Mouse (Mus musculus): ENCODE measurements around the gene Sapcd2. TPM values are rescaled to one million over a fixed set of nuclear protein-coding genes. Genes with fewer than 3 reads are reported as not detected.

Gene Sapcd2
- 30.0 and 30.6 TPM in 2 replicates for polyA plus RNA-seq (2015; fragmentation: Nextera tagmentation; extraction: Ambion mirVana)

DNA sequence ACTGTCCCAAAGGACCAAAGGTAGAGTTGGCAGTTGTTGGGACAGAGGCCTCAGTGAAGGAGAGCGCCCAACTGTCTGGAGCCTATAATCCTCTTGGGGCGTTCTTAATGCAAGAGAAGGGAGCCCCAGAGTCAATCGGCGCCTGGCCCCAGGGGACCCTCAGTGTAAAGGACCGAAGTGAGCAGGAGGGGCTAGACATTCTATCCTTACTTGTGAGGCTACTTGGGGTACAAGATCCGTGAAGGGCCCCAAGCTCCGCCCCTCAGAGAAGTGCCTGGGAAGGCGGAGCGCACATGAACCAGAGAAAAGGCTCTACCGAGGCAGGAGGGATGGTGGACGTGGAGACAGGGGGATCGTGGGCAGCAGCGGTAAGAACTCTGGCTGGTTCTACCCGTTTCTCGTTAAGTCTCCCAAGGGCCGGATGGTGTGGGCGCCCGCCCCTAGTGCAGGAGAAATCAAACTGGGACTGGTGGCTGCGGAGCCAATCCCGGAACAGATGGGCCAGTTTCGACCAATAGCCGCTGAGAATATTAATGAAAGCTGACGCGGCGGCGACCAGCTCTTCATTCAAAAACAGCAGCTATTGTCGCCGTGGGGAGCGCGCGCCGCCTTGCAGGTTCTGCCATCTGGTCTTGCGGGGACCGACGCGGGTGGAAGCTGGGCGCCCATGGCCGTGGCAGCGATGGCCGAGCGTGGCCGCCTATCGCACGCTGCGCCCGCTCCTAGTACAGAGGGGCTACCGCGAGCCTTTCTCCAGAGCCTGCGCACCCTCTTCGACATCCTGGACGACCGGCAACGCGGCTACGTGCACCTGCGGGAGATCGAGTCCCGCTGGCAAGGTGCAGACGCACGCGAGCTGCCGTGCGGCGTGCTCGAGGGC lies at the start of gene Sapcd2:
TSS of gene Sapcd2 (plus strand) at position 558 of the 880 bp plus-strand sequence.
- peak within 1 kb of the TSS; percentile 88 for H3K4me3 ChIP-seq (replicated peaks)
- ATAC-seq (ENCODE audit: low read depth) = peak; percentile 83
- peak within 1 kb of the TSS; percentile 99 for H3K4me2 ChIP-seq
- DNase-seq = peak; percentile 88
- peak within 1 kb of the TSS; percentile 81 for H3K9ac ChIP-seq
- H3K27ac ChIP-seq = peak within 1 kb of the TSS; percentile 87
- H3K36me3 ChIP-seq = peaks cover 29% of the 10 kb centered on the region
- 1% methylated on average over 65 of the region's 65 CpGs for WGBS (ENCODE audit: insufficient replicate concordance)
- peaks cover 75% of the 10 kb centered on the region for H3K4me1 ChIP-seq (replicated peaks)
- H3K27me3 ChIP-seq = peaks cover 2% of the 10 kb centered on the region
- H3K9me3 ChIP-seq (replicated peaks) = no peaks in the 10 kb centered on the region

DNA sequence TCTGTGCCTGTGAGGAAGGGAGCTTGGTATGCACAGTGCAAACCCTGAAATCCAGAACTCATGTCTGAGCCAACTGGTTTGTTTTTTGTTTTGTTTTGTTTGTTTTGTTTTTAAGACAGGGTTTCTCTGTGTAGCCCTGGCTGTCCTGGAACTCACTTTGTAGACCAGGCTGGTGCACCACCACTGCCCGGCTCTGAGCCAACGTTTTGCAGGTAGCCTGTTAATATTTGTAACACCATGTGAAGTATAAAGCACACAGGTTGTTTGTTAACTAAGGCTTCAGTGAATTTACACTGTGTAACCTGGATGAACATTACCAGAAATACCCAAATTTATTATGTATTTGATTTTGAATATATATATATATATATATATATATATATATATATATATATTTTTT lies 46.1 kb upstream of the Sapcd2 start:
- Histone ChIP-seq H3K27me3 (peaks cover 13% of the 10 kb centered on the region), H3K27ac (no peak overlapping the region), H3K9me3 (replicated peaks) (no peaks in the 10 kb centered on the region), H3K4me2 (no peak overlapping the region), H3K36me3 (no peaks in the 10 kb centered on the region), H3K9ac (no peak overlapping the region), H3K4me3 (replicated peaks) (no peak overlapping the region), H3K4me1 (replicated peaks) (peaks cover under 1% of the 10 kb centered on the region)
- ATAC-seq (ENCODE audit: low read depth) (no peak), DNase-seq (no peak)
- WGBS (ENCODE audit: insufficient replicate concordance) = 75% methylated on average over 2 of the region's 2 CpGs

DNA sequence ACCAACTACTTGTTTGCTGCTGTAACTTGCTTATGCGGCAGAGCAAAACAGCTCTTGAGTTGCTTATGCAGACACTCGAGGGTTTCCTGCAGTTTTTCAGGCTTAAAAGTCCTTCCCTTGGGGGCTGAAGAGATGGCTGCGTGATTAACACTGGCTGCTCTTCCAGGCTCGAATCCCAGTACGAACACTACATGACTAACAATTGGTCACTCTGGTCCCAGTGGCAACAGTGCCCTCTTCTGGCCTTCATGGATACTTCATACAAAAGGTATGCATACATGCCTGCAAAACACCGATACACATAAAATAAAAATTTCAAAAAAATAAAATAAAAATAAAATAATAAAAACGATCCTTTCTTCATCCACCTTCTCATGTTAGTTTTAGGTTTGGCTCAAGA lies 43.7 kb upstream of the Sapcd2 start:
- DNase-seq = peak; percentile 23
- 31% methylated on average over 7 of the region's 7 CpGs for WGBS (ENCODE audit: insufficient replicate concordance)
- H3K9ac ChIP-seq = no peak overlapping the region

DNA sequence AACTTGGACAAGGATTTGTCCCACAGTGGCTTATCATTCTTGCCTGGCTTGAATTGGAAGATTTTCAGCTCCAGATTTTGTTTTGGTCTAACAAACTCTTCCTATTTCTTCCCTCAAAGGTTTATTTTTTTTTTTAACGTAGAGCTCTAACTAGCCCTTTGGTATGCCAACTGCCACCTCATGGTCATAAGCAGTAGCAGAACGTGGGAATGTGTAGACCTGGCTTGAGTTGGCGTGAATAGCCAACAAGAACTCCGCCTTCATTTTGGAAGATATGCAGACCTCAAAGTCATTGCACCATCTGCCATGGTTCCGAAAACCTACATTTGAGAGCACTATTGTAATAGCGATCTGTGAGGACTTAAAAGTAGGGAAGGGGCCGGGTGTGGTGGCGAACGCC lies 40.7 kb upstream of the Sapcd2 start:
- Histone ChIP-seq H3K9ac (peak overlapping the region; percentile 92), H3K27me3 (no peaks in the 10 kb centered on the region), H3K4me2 (peak overlapping the region; percentile 91), H3K4me1 (replicated peaks) (peaks cover 30% of the 10 kb centered on the region), H3K27ac (0 out of 2 replicates have a peak overlapping the region, but pooled peaks have one; percentile 84), H3K4me3 (replicated peaks) (peak overlapping the region; percentile 88), H3K36me3 (peaks cover 29% of the 10 kb centered on the region), H3K9me3 (replicated peaks) (no peaks in the 10 kb centered on the region)
- WGBS (ENCODE audit: insufficient replicate concordance) = 42% methylated on average over 9 of the region's 9 CpGs
- no peak for DNase-seq
- no peak for ATAC-seq (ENCODE audit: low read depth)

More for the DNA sequence above, 43.7 kb upstream of the Sapcd2 start:
- Histone ChIP-seq H3K9me3 (replicated peaks) (no peaks in the 10 kb centered on the region), H3K4me2 (no peak overlapping the region), H3K27me3 (0 out of 2 replicates have a peak, but pooled peaks cover 3% of the 10 kb centered on the region), H3K27ac (no peak overlapping the region), H3K36me3 (no peaks in the 10 kb centered on the region), H3K4me1 (replicated peaks) (peaks cover 13% of the 10 kb centered on the region), H3K4me3 (replicated peaks) (no peak overlapping the region)
- ATAC-seq (ENCODE audit: low read depth) = no peak

DNA sequence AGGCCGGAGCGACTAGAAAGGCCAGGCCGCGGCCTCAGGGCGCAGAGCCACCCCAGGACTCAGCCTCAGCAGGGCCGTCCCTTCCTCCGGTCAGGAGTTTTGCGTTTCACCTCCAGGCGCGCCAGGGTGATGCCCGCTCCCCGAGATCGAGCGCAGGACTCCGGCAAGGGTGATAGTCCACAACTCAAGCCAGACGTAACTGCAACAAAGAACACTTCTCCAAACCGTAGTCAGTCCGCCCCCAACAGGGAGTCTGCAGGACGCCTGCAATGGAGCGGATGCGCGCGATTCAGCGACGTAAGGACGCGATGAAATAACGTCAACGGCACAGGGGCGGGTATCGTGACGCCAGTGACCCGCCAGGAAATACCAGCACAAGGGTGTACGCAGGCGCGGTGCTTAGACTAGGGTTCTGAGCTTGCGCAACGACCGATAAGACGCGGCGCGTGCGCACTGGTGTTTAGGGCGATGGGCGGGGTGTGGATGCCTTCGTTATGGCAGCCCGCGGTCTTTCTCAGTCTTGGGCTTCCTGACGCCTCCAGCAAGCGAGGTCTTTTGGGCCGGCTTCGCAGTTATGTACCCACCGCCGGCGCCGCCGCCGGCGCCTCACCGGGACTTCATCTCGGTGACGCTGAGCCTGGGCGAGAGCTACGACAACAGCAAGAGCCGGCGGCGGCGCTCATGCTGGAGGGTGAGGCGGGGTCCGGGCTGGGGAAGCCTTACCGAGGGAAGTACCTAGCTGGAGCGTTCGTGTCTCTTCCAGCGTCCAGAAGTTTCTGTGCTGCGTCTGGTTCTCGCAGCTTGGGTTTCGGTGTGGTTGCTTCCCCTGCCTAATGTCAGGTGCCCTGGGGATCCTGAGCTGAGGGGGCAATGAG lies 39.6 kb upstream of the Sapcd2 start, which contains the start of gene Man1b1:
TSS of gene Man1b1 (plus strand) at position 53 of the 875 bp plus-strand sequence.
- peak within 1 kb of the TSS; percentile 92 for H3K9ac ChIP-seq
- H3K4me2 ChIP-seq = peak within 1 kb of the TSS; percentile 91
- DNase-seq = peak; percentile 99
- peaks cover 30% of the 10 kb centered on the region for H3K4me1 ChIP-seq (replicated peaks)
- no peaks in the 10 kb centered on the region for H3K9me3 ChIP-seq (replicated peaks)
- peak within 1 kb of the TSS; percentile 88 for H3K4me3 ChIP-seq (replicated peaks)
- H3K27ac ChIP-seq = peak within 1 kb of the TSS; percentile 84
- under 1% methylated on average over 78 of the region's 78 CpGs for WGBS (ENCODE audit: insufficient replicate concordance)
- no peaks in the 10 kb centered on the region for H3K27me3 ChIP-seq
- ATAC-seq (ENCODE audit: low read depth) = peak; percentile 97
- H3K36me3 ChIP-seq = peaks cover 40% of the 10 kb centered on the region

DNA sequence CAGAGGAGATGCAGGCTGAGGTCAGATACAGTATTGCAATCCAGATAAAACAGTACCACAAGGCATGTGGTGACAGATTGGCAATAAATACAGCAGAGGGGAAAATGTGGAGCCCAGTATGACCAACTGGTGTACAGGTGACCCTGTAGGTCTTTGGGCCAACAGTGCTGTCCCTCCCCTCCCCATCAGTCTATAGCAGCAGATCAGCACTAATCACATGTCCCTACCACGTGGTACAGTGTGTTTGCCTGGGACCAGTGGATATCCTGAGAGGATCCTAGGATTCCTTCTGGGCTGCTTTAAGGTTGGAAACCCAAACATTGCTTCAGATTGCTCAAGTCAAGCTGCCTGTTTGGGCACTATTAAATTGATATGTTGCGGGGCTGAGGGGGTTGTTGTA lies 38.6 kb upstream of the Sapcd2 start:
- DNase-seq (no peak), ATAC-seq (ENCODE audit: low read depth) (no peak)
- Histone ChIP-seq H3K4me2 (peak overlapping the region; percentile 91), H3K9me3 (replicated peaks) (no peaks in the 10 kb centered on the region), H3K4me1 (replicated peaks) (peaks cover 30% of the 10 kb centered on the region), H3K9ac (peak overlapping the region; percentile 85), H3K36me3 (peaks cover 50% of the 10 kb centered on the region), H3K27me3 (no peaks in the 10 kb centered on the region), H3K4me3 (replicated peaks) (peak overlapping the region; percentile 88), H3K27ac (peak overlapping the region; percentile 72; the same call in 1 of the 2 replicates)
- 72% methylated on average over 2 of the region's 2 CpGs for WGBS (ENCODE audit: insufficient replicate concordance)

DNA sequence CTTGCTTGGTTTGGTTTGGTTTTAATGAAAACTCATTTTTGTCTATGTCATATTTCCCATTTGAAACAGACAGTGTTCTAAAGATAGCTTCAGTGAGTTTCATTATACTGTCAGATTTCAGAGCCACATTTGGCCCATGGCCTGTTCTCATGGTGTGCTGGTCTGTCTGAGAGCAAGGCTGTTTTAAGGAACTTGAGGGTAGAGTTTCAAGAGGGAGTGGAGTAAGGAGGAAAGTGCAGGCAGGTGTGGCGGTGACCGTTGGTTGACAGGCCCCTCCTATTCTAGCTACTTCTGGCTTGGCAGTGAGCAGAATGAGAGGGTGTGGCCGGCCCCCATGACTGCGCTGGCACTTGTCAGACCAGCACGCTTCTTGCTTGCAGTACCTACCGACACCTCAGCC lies 33.8 kb upstream of the Sapcd2 start:
- WGBS (ENCODE audit: insufficient replicate concordance) = 92% methylated on average over 6 of the region's 6 CpGs
- Histone ChIP-seq H3K9me3 (replicated peaks) (no peaks in the 10 kb centered on the region), H3K27ac (no peak overlapping the region), H3K4me2 (no peak overlapping the region), H3K9ac (no peak overlapping the region), H3K36me3 (peaks cover 89% of the 10 kb centered on the region), H3K4me1 (replicated peaks) (peaks cover 18% of the 10 kb centered on the region), H3K4me3 (replicated peaks) (no peak overlapping the region), H3K27me3 (no peaks in the 10 kb centered on the region)
- ATAC-seq (ENCODE audit: low read depth) (no peak), DNase-seq (no peak)

DNA sequence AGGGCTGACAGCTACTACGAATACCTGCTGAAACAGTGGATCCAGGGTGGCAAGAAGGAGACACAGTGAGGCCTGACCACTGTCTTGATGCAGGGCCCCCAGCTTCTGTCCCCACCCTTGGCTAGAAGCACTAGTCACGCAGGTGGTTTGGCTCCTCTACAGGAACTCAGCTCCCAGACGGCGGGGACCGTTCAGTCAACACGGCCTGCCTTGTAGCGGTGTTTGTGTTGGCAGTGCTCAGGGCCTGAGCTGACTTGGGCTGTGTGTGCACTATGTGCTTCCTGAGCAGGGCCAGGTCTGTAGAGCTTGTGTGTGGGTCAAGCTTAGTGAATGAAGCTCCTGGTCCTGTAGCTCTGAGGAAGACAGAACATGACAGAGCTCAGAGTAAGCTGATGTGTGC lies 24.0 kb upstream of the Sapcd2 start:
- no peaks in the 10 kb centered on the region for H3K27me3 ChIP-seq
- H3K36me3 ChIP-seq = peaks cover 98% of the 10 kb centered on the region
- DNase-seq (no peak), ATAC-seq (ENCODE audit: low read depth) (no peak)
- no peak overlapping the region for H3K4me2 ChIP-seq
- WGBS (ENCODE audit: insufficient replicate concordance) = 91% methylated on average over 7 of the region's 7 CpGs
- no peaks in the 10 kb centered on the region for H3K9me3 ChIP-seq (replicated peaks)
- no peak overlapping the region for H3K4me3 ChIP-seq (replicated peaks)
- no peak overlapping the region for H3K27ac ChIP-seq
- no peak overlapping the region for H3K9ac ChIP-seq
- no peaks in the 10 kb centered on the region for H3K4me1 ChIP-seq (replicated peaks)

DNA sequence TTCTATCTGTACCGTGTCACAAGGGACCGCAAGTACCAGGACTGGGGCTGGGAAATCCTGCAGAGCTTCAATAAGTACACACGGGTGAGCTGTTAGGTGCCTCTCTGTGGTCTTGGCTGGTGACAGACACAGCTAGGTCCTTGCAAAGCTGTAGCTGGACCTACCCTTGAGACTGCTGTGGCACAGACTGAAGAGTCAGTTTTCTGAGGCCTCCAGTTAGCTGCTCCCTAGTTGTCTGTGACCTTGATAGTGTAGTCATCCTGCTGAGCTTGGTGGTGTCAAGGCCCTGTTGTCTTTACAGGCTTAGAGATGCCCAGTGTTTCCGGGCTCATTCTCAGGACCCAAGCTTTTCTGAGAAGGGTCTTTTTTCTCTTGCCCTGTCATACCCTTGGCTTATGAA lies 22.6 kb upstream of the Sapcd2 start:
- Histone ChIP-seq H3K27ac (no peak overlapping the region), H3K4me1 (replicated peaks) (no peaks in the 10 kb centered on the region), H3K9me3 (replicated peaks) (no peaks in the 10 kb centered on the region), H3K4me3 (replicated peaks) (no peak overlapping the region), H3K36me3 (peaks cover 90% of the 10 kb centered on the region), H3K27me3 (no peaks in the 10 kb centered on the region), H3K4me2 (no peak overlapping the region), H3K9ac (no peak overlapping the region)
- DNase-seq = no peak
- 81% methylated on average over 4 of the region's 4 CpGs for WGBS (ENCODE audit: insufficient replicate concordance)
- no peak for ATAC-seq (ENCODE audit: low read depth)

DNA sequence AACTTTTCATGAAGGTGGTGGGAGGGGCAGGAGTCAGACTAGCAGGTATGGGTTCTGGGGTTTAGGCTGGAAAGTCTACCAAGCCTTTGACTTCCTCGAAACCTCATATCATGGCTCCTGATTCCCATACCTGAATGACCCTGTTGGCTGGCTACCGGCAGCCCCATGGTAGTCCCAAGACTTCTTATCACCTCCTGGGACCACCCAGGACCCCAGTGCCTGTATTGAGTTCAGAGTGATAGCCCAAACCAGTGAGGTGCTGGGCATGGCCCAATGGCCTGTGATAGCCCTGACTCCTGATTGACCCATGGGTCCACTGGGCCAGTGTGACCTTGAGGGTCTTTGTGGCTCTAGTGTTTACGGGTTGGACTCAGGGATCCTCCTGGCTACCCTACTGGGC lies 21.4 kb upstream of the Sapcd2 start:
- no peak overlapping the region for H3K27ac ChIP-seq
- DNase-seq (no peak), ATAC-seq (ENCODE audit: low read depth) (no peak)
- no peak overlapping the region for H3K4me2 ChIP-seq
- H3K9ac ChIP-seq = no peak overlapping the region
- WGBS (ENCODE audit: insufficient replicate concordance) = 85% methylated on average over 3 of the region's 3 CpGs
- no peaks in the 10 kb centered on the region for H3K9me3 ChIP-seq (replicated peaks)
- H3K4me1 ChIP-seq (replicated peaks) = peaks cover 12% of the 10 kb centered on the region
- no peak overlapping the region for H3K4me3 ChIP-seq (replicated peaks)
- H3K36me3 ChIP-seq = peaks cover 80% of the 10 kb centered on the region
- no peaks in the 10 kb centered on the region for H3K27me3 ChIP-seq

DNA sequence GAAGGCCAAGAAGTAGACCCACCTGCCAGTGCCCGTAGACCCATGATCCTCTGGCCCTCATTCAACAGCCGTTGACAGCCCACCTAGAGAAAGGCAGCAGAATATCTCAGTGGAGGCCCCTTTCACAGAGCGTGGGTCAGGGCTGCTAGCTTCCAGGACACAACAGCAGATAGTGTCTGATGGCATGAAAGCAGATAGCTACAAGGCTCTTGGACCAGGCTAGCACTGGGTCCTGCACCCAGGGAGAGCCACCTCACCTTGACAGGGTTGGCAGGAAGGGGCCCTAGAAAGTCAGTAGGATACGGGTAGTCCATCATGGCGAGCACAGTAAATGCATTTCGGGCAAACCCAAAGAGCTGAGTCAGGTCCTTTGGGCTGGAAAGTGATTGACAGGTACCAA lies 17.9 kb upstream of the Sapcd2 start:
- H3K4me1 ChIP-seq (replicated peaks) = peaks cover 25% of the 10 kb centered on the region
- no peak for ATAC-seq (ENCODE audit: low read depth)
- H3K36me3 ChIP-seq = peaks cover 47% of the 10 kb centered on the region
- 76% methylated on average over 6 of the region's 6 CpGs for WGBS (ENCODE audit: insufficient replicate concordance)
- H3K27me3 ChIP-seq = no peaks in the 10 kb centered on the region
- no peak overlapping the region for H3K4me3 ChIP-seq (replicated peaks)
- H3K9ac ChIP-seq = no peak overlapping the region
- H3K4me2 ChIP-seq = no peak overlapping the region
- H3K27ac ChIP-seq = no peak overlapping the region
- DNase-seq = no peak
- H3K9me3 ChIP-seq (replicated peaks) = no peaks in the 10 kb centered on the region

Measured in liver, embryonic 13.5 days (tissue).